Mouse (Mus musculus) kidney, adult 2 months (tissue): ENCODE measurements around the gene Pjvk.

Experiments used
- CTCF ChIP-seq: fragments of 200-500 bp; conservative IDR thresholded peaks from 2 replicates; pipeline ENCODE4 v1.5.1; 2011; ENCODE audit warnings: low read depth, mild to moderate bottlenecking, control low read depth, low read length, moderate library complexity, mixed read lengths; ENCODE audit not compliant: insufficient read depth, insufficient read length
- POLR2A ChIP-seq: fragments of 200-500 bp; IDR thresholded peaks from one replicate; pipeline ENCODE4 v1.6.1; 2011; ENCODE audit warnings: low read depth, low read length, control low read depth

DNA sequence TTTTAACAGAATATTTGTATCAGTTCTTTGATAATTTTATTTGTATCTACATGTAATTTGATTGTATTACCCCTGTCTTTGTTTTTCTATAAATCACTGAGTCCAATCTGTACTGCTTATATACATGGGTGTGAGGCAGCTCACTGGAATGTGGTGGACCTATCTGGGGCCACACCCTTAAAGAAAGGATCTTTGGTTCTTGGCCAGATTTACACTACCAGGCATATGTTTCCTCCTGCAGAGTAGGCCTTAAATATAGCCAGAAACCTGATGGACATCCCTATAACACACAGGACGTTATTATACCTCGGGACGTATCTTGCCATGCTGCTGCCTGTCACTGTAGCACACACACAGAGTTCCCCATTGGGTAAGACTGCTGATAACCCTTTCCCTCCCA lies 36.3 kb upstream of the Pjvk start:
- no peak for TF ChIP-seq CTCF
- no peak for TF ChIP-seq POLR2A
